Mouse (Mus musculus) cortical plate, adult 2 months (tissue): ENCODE measurements around the gene Kif28. TPM values are rescaled to one million over a fixed set of nuclear protein-coding genes. Genes with fewer than 3 reads are reported as not detected.

Experiments used
- H3K27ac ChIP-seq: fragments of 200-500 bp; 2 replicates; pipeline ENCODE4 v1.5.1; 2012; ENCODE audit warnings: low read length, control low read depth, inconsistent platforms; ENCODE audit not compliant: insufficient read depth
- H3K4me1 ChIP-seq: fragments of 200-500 bp; 2 replicates; pipeline ENCODE4 v1.6.1; 2011; ENCODE audit warnings: low read length; ENCODE audit not compliant: control insufficient read depth, insufficient read depth
- H3K4me3 ChIP-seq: fragments of 200-500 bp; 2 replicates; pipeline ENCODE4 v1.5.1; 2011; ENCODE audit warnings: mild to moderate bottlenecking, low read length, control low read depth; ENCODE audit not compliant: insufficient read depth
- CTCF ChIP-seq: fragments of 200-500 bp; IDR thresholded peaks from 2 replicates; pipeline ENCODE4 v1.5.1; 2011; ENCODE audit warnings: mild to moderate bottlenecking, control low read depth, low read length; ENCODE audit not compliant: insufficient read depth; ENCODE audit errors: extremely low read depth
- POLR2A ChIP-seq: fragments of 200-500 bp; IDR thresholded peaks from 2 replicates; pipeline ENCODE4 v1.6.1; 2011; ENCODE audit warnings: mild to moderate bottlenecking, low read length, control low read depth; ENCODE audit not compliant: insufficient read depth; ENCODE audit errors: extremely low read depth
- polyA plus RNA-seq: library from polyadenylated mRNA; depleted of rRNA; stranded (reverse); fragments of >200 nt; gene quantifications from 2 replicates; pipeline ENCODE4 v1.2.3, GENCODE M21; 2012

Gene Kif28
- polyA plus RNA-seq, 1 experiment, result 0.06 TPM

GRCm38 (mm10) chr1:179679326-179679725 lies 65.7 kb downstream of the Kif28 start:
- TF ChIP-seq POLR2A (no peak), CTCF (no peak)

GRCm38 (mm10) chr1:179677031-179677430 lies 68.0 kb downstream of the Kif28 start:
- no peaks in the 10 kb centered on the region for H3K4me1 ChIP-seq
- no peak overlapping the region for H3K4me3 ChIP-seq
- H3K27ac ChIP-seq, result no peak overlapping the region
- TF ChIP-seq CTCF (no peak), POLR2A (no peak)

More at GRCm38 (mm10) chr1:179679326-179679725, 65.7 kb downstream of the Kif28 start:
- H3K4me3 ChIP-seq, result no peak overlapping the region
- no peak overlapping the region for H3K27ac ChIP-seq
- H3K4me1 ChIP-seq, result no peaks in the 10 kb centered on the region

- Histone ChIP-seq H3K4me3 (no peak overlapping the region), H3K27ac (no peak overlapping the region), H3K4me1 (peaks cover under 1% of the 10 kb centered on the region; the same call in 1 of the 2 replicates)
- no peak for TF ChIP-seq POLR2A
- TF ChIP-seq CTCF, result no peak
These were observed 70.7 kb downstream of the Kif28 start for GRCm38 (mm10) chr1:179674355-179674754.

- H3K27ac ChIP-seq, result 0 out of 2 replicates have a peak overlapping the region, but pooled peaks have one; percentile 29
These were observed 76.1 kb downstream of the Kif28 start for GRCm38 (mm10) chr1:179668836-179669537.

GRCm38 (mm10) chr1:179668013-179668805 lies 76.9 kb downstream of the Kif28 start, which contains the start of gene Sccpdh:
TSS of gene Sccpdh (plus strand) at chr1:179668210.
- Histone ChIP-seq H3K4me1 (peaks cover 3% of the 10 kb centered on the region), H3K4me3 (peak within 1 kb of the TSS; percentile 79), H3K27ac (peak within 1 kb of the TSS; percentile 68; the same call in 1 of the 2 replicates)
- TF ChIP-seq CTCF (no peak), POLR2A (0 out of 2 replicates have a peak, but pooled peaks have one; percentile 10)

More at GRCm38 (mm10) chr1:179668836-179669537, 76.1 kb downstream of the Kif28 start:
- peaks cover 3% of the 10 kb centered on the region for H3K4me1 ChIP-seq
- peak overlapping the region; percentile 79 for H3K4me3 ChIP-seq
- TF ChIP-seq POLR2A (no peak), CTCF (no peak)

GRCm38 (mm10) chr1:179667450-179667849 lies 77.6 kb downstream of the Kif28 start:
- Histone ChIP-seq H3K4me1 (peaks cover 3% of the 10 kb centered on the region), H3K4me3 (peak overlapping the region; percentile 79), H3K27ac (peak overlapping the region; percentile 18; the same call in 1 of the 2 replicates)
- TF ChIP-seq CTCF (no peak), POLR2A (no peak)

GRCm38 (mm10) chr1:179666971-179667370 lies 78.1 kb downstream of the Kif28 start:
- Histone ChIP-seq H3K4me3 (peak overlapping the region; percentile 79; the same call in 1 of the 2 replicates), H3K4me1 (peaks cover 3% of the 10 kb centered on the region), H3K27ac (peak overlapping the region; percentile 18; the same call in 1 of the 2 replicates)
- TF ChIP-seq POLR2A (no peak), CTCF (no peak)

GRCm38 (mm10) chr1:179664309-179664930 lies 80.7 kb downstream of the Kif28 start:
- no peak overlapping the region for H3K27ac ChIP-seq
- TF ChIP-seq POLR2A (no peak), CTCF (no peak)
- peaks cover 3% of the 10 kb centered on the region for H3K4me1 ChIP-seq
- no peak overlapping the region for H3K4me3 ChIP-seq

GRCm38 (mm10) chr1:179663065-179663464 lies 82.0 kb downstream of the Kif28 start:
- TF ChIP-seq POLR2A (no peak), CTCF (no peak)

GRCm38 (mm10) chr1:179651224-179651623 lies 93.8 kb downstream of the Kif28 start:
- no peak for TF ChIP-seq POLR2A
- TF ChIP-seq CTCF, result no peak
- Histone ChIP-seq H3K4me1 (no peaks in the 10 kb centered on the region), H3K4me3 (no peak overlapping the region), H3K27ac (no peak overlapping the region)

More at GRCm38 (mm10) chr1:179663065-179663464, 82.0 kb downstream of the Kif28 start:
- Histone ChIP-seq H3K4me1 (no peaks in the 10 kb centered on the region), H3K4me3 (no peak overlapping the region), H3K27ac (no peak overlapping the region)
